Mouse (Mus musculus): Measurements from ENCODE around the gene Olfm1.
A peak's percentile ranks its signal among the peaks of the same experiment; 100 is the strongest.

Gene Olfm1

GRCm38 (mm10) chr2:28235129-28235528 lies 42.3 kb downstream of the Olfm1 start:
- DNase-seq (ENCODE audit: low spot score) = no peak

- DNase-seq (ENCODE audit: low spot score) = no peak
These were observed 43.7 kb downstream of the Olfm1 start for GRCm38 (mm10) chr2:28236447-28236846.

- no peak for DNase-seq (ENCODE audit: low spot score)
These were observed 46.8 kb downstream of the Olfm1 start for GRCm38 (mm10) chr2:28239616-28240015.

GRCm38 (mm10) chr2:28240920-28241319 lies 48.1 kb downstream of the Olfm1 start:
- no peak for DNase-seq (ENCODE audit: low spot score)

GRCm38 (mm10) chr2:28241520-28242221 lies 48.9 kb downstream of the Olfm1 start:
- no peak for DNase-seq (ENCODE audit: low spot score)

- no peak for DNase-seq (ENCODE audit: low spot score)
These were observed 49.4 kb downstream of the Olfm1 start for GRCm38 (mm10) chr2:28242222-28242543.

- no peak for DNase-seq (ENCODE audit: low spot score)
These were observed 52.0 kb downstream of the Olfm1 start for GRCm38 (mm10) chr2:28244667-28245395.

GRCm38 (mm10) chr2:28246110-28246653 lies 53.4 kb downstream of the Olfm1 start:
- no peak for DNase-seq (ENCODE audit: low spot score)

- no peak for DNase-seq (ENCODE audit: low spot score)
These were observed 54.3 kb downstream of the Olfm1 start for GRCm38 (mm10) chr2:28247098-28247497.

- DNase-seq (ENCODE audit: low spot score) = no peak
These were observed 59.8 kb downstream of the Olfm1 start for GRCm38 (mm10) chr2:28252554-28252953.

- no peak for DNase-seq (ENCODE audit: low spot score)
These were observed 63.2 kb downstream of the Olfm1 start for GRCm38 (mm10) chr2:28256029-28256428.

- no peak for DNase-seq (ENCODE audit: low spot score)
These were observed 68.6 kb downstream of the Olfm1 start for GRCm38 (mm10) chr2:28261438-28261837.

- DNase-seq (ENCODE audit: low spot score) = no peak
These were observed 75.0 kb downstream of the Olfm1 start for GRCm38 (mm10) chr2:28267776-28268275.

- DNase-seq (ENCODE audit: low spot score) = peak; percentile 25
These were observed 77.8 kb downstream of the Olfm1 start for GRCm38 (mm10) chr2:28270561-28270960.

- no peak for DNase-seq (ENCODE audit: low spot score)
These were observed 79.6 kb downstream of the Olfm1 start for GRCm38 (mm10) chr2:28272218-28272965.

- no peak for DNase-seq (ENCODE audit: low spot score)
These were observed 81.2 kb downstream of the Olfm1 start for GRCm38 (mm10) chr2:28274006-28274405.

GRCm38 (mm10) chr2:28275345-28275744 lies 82.6 kb downstream of the Olfm1 start:
- DNase-seq (ENCODE audit: low spot score) = no peak

- DNase-seq (ENCODE audit: low spot score) = peak; percentile 64
These were observed 85.4 kb downstream of the Olfm1 start for GRCm38 (mm10) chr2:28278150-28278549.

GRCm38 (mm10) chr2:28278853-28279252 lies 86.1 kb downstream of the Olfm1 start:
- DNase-seq (ENCODE audit: low spot score) = no peak
